Mouse (Mus musculus) colon, adult 2 months (tissue): ENCODE measurements around the gene Alox12. TPM values are rescaled to one million over a fixed set of nuclear protein-coding genes. Genes with fewer than 3 reads are reported as not detected.

ENCODE experiments used
- polyA plus RNA-seq: library from polyadenylated mRNA; depleted of rRNA; stranded (reverse); fragments of >200 nt; gene quantifications from 2 replicates; pipeline ENCODE4 v1.2.3, GENCODE M21; 2012; rRNA removed

Gene Alox12
- 1.2 and 1.7 TPM in 2 replicates for polyA plus RNA-seq

DNA sequence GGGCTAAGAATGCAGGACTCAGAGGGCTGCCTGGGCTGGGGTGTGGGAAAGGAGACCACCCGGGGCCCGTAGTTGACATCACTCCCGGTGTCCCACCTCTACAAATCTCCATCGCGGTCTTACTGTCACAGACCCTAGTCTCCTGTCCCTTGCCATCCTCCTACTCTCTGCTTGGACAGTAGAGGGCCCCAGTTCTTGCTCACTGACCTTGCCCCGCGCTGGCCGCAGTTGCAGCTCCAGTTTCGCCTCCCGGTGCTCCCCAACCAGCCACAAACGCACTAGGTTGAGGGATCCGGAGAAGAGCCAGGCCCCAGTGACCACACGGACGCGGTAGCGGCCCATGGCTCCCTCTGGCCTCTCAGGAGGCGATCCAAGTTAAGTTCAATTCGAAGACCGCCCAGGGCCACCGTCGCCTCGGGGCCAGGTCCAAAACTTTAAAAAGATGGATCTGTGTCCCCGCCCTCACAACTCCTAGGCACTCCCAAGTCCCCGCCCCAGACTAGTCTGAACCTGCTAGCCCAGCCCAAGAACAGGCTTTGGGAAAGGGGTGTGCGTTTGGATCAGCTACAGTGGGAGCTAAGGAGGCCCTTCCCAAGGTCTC lies at the start of gene Alox12:
Gene Alox12, minus strand, starts transcription at position 423 of the 601 bp plus-strand sequence.

DNA sequence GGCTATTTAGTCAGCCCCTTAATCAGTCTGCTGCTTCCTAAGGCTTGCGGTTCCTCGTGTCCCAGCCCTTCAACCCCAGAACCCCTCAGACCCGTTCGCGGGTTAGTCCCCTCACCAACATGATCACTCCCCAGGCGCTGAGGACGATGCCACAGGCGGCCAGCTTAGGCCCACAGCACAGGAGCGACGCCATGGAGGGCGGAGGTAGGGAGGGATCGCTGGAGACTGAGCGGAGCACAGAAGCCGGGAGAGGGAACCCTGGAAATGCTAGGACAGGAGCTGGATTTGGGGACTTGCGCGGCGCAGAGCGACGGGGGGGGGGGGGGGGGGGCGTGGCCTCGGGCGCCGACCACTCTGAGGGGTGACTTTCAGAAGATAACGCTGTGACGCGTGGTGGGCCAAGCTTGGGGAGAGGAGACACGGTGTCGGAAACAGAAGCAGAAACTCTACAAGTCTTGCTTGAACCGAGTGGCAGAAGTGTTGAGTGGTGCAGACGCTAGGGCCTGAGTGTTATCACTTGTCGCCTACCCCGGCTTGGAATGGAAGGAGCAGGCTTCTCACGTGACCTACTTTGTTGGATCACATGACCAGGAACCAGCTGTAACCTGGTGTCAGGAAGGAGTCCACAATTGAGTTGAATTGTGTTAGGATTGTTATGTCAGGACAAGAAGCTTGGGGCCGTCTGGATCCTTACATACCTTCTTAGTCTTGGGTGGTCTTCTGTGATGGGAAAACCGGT lies 15.4 kb downstream of the Alox12 start, which contains the start of the genes Gm21988 and Rnasek:
Gene Gm21988, minus strand, starts transcription at position 290 of the 739 bp plus-strand sequence.
Gene Rnasek, minus strand, starts transcription at position 302 of the 739 bp plus-strand sequence.

DNA sequence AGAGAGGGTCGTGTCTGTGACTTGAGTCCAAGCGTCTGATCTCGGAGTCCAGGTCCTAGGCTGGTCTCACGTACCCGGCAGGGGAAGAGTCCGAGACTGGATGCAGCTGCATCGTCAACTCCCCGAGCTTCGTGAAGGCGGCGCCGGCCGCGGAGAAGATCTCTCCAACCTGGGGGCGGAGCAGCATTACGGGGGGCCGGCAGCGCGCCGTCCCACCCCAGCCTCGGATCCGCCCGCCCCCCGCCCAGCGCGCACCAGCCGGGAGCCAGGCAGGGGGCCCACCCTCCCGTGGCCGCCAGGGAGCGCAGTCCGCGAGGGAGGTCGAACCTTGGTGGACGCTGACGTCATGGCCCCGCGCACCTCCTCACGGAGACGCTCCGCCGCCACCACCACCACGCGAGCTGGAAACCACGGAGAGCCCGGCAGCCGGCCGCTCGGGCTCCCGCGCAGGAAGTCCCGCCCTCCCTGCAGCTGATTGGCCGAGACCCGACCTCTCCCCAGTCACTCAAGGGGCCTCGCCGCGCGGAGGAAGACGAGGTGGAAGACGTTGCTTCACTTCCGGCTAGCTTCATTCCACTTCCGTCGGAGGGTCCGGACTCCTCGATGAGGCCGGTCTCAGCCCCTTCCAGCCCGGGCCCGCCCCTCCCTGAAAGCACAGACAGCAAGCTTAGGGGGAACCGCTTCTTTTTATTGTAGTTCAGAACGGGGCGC lies 17.5 kb downstream of the Alox12 start, which contains the start of gene 0610010K14Rik:
Gene 0610010K14Rik, minus strand, starts transcription at position 458 of the 711 bp plus-strand sequence.

DNA sequence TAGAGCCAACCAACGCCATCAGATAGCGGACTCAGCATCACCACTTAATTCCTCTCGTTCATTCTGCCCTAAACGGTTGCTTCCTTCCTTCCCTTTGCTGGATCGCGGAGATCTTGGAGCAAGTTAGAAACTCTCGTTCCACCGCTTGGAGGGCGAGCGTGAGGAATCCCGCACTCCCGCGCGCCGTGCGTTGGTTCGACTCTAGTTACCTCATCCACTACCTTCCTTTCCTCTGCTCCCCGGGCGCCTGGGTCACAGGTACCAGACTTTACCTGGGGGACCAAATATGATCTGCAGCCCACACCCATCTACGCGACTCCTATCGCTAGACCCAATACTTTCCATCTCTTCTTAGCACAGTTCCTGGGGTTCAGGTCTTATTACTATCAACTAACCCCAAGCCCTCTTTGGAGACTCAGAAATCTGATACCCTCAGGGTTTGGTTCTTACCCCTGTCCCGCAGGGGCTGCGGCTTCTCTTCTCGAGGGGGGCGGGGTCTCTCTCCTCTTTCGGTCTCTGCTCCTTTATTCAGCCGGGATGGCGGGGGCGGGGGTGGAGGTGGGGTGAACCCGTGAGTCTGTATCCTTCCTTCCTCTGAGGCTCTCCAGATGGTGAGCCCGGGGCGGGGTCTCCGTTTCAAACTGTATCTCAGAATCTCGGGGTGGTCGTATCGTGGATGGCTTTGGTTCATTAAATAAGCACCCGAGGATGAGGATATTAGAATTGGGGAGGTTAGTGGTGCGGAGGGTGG lies 25.7 kb downstream of the Alox12 start, which contains the start of gene Bcl6b:
Gene Bcl6b, minus strand, starts transcription at position 539 of the 751 bp plus-strand sequence.

DNA sequence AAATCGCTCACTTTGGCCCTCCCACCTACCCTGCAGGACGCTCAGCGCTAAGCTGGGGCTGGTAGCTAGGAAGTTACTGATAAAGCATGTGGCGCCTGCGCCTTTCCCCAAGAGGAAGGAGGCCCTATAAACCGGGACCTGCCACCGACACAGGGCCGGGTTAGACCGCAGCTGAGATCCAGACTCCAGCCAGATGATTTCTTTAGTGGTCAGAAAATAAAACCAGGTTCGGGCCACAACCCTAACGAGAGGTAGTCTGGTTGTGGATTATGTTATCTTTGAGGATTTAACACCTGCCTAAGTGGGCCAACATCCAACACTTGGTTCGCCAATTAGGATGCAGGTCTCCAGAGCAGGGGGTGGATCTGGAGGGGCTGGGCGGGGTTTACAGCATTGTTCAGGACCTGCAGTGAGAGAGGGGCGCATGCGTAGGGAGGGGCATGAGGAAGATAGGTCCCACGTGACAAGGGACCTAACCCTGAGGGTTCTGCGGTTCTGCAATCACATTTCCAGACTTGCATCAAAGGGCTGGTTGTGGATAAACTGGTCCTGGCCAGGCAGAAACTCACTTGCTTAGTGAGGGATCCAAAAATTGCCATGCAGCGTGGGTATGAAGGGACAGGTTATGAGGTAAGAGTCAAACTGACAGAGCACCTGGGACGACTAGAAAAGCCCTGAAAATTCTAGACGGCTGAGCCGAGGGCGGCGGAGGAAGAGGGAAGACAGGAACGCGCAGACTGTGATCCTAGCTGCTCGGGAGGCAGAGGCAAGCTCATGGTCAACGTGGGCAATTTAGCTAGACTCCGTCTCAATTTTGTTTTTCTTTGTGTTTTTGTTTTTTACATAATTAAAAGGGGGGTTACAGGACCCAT lies 34.2 kb downstream of the Alox12 start, which contains the start of gene Slc16a13:
Gene Slc16a13, minus strand, starts transcription at position 334 of the 872 bp plus-strand sequence.

DNA sequence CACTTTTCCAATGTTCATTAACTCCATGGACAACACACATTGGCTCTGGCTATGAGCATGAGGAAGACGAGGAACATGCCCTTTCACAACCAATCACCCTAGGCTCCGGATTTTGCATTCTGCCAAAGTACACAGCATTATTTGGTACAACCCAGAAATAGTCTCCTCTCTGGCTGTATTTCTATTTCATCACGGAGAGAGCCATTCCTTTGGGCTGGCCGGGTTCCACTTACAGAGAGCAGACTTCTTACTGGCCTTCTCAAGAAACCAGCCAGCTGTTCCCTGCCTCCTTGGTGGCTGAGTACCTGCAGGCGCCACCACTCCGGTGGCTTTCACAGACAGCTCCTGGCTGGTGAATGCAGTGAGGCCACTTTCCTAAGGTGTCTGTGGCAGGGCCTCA lies 42.7 kb downstream of the Alox12 start, which contains the start of gene Slc16a11:
Gene Slc16a11, plus strand, starts transcription at position 330 of the 400 bp plus-strand sequence.

Other genes with a start within 250 kb of the Alox12 start
- gene Acadvl, start 239.9 kb downstream of the Alox12 start, polyA plus RNA-seq, result 106 and 112 TPM in 2 replicates
- gene Dlg4, start 238.4 kb downstream of the Alox12 start, polyA plus RNA-seq, result 12.2 and 16.0 TPM in 2 replicates
- gene Asgr1, start 201.3 kb downstream of the Alox12 start, polyA plus RNA-seq, result 0.22 and 0.60 TPM in 2 replicates
- 0.52 TPM in 2 replicates for gene Asgr2, start 162.7 kb downstream of the Alox12 start, polyA plus RNA-seq
- 2.6 and 4.0 TPM in 2 replicates for gene Mgl2, start 125.0 kb downstream of the Alox12 start, polyA plus RNA-seq
- 1.3 and 3.6 TPM in 2 replicates for gene Clec10a, start 99.2 kb downstream of the Alox12 start, polyA plus RNA-seq
- 19.0 and 22.8 TPM in 2 replicates for gene Slc16a11, start 42.6 kb downstream of the Alox12 start, polyA plus RNA-seq
- gene Slc16a13, start 34.3 kb downstream of the Alox12 start, polyA plus RNA-seq, result 7.2 and 11.0 TPM in 2 replicates
- gene Bcl6b, start 25.6 kb downstream of the Alox12 start, polyA plus RNA-seq, result 2.0 and 2.7 TPM in 2 replicates
- gene 0610010K14Rik, start 17.4 kb downstream of the Alox12 start, polyA plus RNA-seq, result 45.7 and 58.9 TPM in 2 replicates
- 5.9 and 6.5 TPM in 2 replicates for gene Gm21988, start 15.5 kb downstream of the Alox12 start, polyA plus RNA-seq
- 146 and 189 TPM in 2 replicates for gene Rnasek, start 15.5 kb downstream of the Alox12 start, polyA plus RNA-seq
- gene Alox12e, start 67.3 kb upstream of the Alox12 start, polyA plus RNA-seq, result 0.09 and 0.10 TPM in 2 replicates
- 2.3 and 3.8 TPM in 2 replicates for gene Alox15, start 96.7 kb upstream of the Alox12 start, polyA plus RNA-seq
- 13.3 and 14.7 TPM in 2 replicates for gene Pelp1, start 154.7 kb upstream of the Alox12 start, polyA plus RNA-seq
- 22.9 and 26.3 TPM in 2 replicates for gene Arrb2, start 177.3 kb upstream of the Alox12 start, polyA plus RNA-seq
- 18.3 TPM in 2 replicates for gene Med11, start 196.6 kb upstream of the Alox12 start, polyA plus RNA-seq
- 4.1 and 4.6 TPM in 2 replicates for gene Zmynd15, start 204.1 kb upstream of the Alox12 start, polyA plus RNA-seq
- gene Cxcl16, start 204.6 kb upstream of the Alox12 start, polyA plus RNA-seq, result 21.9 and 24.0 TPM in 2 replicates
- 2.4 and 3.2 TPM in 2 replicates for gene Tm4sf5, start 249.9 kb upstream of the Alox12 start, polyA plus RNA-seq